Mouse (Mus musculus) midbrain, postnatal 0 days (tissue): ENCODE measurements around the gene Gm14085. TPM values are rescaled to one million over a fixed set of nuclear protein-coding genes. Genes with fewer than 3 reads are reported as not detected.

Experiments used
- ATAC-seq: fragments of 200-750 bp; cut with Nextera tagmentation; 2 replicates; pipeline ENCODE4 v1.8.0; 2017; ENCODE audit warnings: moderate number of reproducible peaks, mild to moderate bottlenecking, moderate TSS enrichment, moderate library complexity; ENCODE audit not compliant: low FRiP score
- DNase-seq: peaks from one replicate; pipeline ENCODE4 v3.0.0-alpha.2; 2015; ENCODE audit warnings: low spot score
- H3K27ac ChIP-seq: fragments of 300-500 bp; sonication (generic); 2 replicates; pipeline ENCODE4 v1.5.1; 2014; ENCODE audit warnings: low read depth, mild to moderate bottlenecking, low read length, mixed read lengths
- H3K27me3 ChIP-seq: fragments of 300-500 bp; sonication (generic); 2 replicates; pipeline ENCODE4 v1.6.1; 2014; ENCODE audit warnings: low read length, control low read depth, mixed read lengths; ENCODE audit not compliant: insufficient read depth
- H3K36me3 ChIP-seq: fragments of 300-500 bp; sonication (generic); 2 replicates; pipeline ENCODE4 v1.6.1; 2014; ENCODE audit warnings: low read length, control low read depth, mixed read lengths; ENCODE audit not compliant: insufficient read depth
- H3K4me1 ChIP-seq: fragments of 300-500 bp; sonication (generic); 2 replicates; pipeline ENCODE4 v1.6.1; 2014; ENCODE audit warnings: mild to moderate bottlenecking, control low read depth, antibody characterized with exemption, low read length, mixed read lengths; ENCODE audit not compliant: insufficient read depth
- H3K4me2 ChIP-seq: fragments of 300-500 bp; sonication (generic); 2 replicates; pipeline ENCODE4 v1.6.1; 2014; ENCODE audit warnings: low read depth, mild to moderate bottlenecking, low read length, mixed read lengths; ENCODE audit not compliant: poor library complexity, severe bottlenecking
- H3K4me3 ChIP-seq: fragments of 300-500 bp; sonication (generic); 2 replicates; pipeline ENCODE4 v1.5.1; 2014; ENCODE audit warnings: low read depth, mild to moderate bottlenecking, low read length, moderate library complexity
- H3K9ac ChIP-seq: fragments of 300-500 bp; sonication (generic); replicated peaks from 2 replicates; pipeline ENCODE4 v1.6.1; 2014; ENCODE audit warnings: mild to moderate bottlenecking, low read length, moderate library complexity, mixed read lengths; ENCODE audit not compliant: poor library complexity, severe bottlenecking
- H3K9me3 ChIP-seq: fragments of 300-500 bp; sonication (generic); 2 replicates; pipeline ENCODE4 v1.6.1; 2016; ENCODE audit warnings: low read length, control low read depth
- CTCF ChIP-seq: IDR thresholded peaks from 2 replicates; pipeline ENCODE4 v1.5.1; 2016; ENCODE audit warnings: antibody characterized with exemption, mild to moderate bottlenecking
- WGBS: fragments of 180-500 bp; shearing (Covaris S2); extraction: QIAGEN DNeasy Blood & Tissue Kit; methylation state at CpG from one replicate; pipeline ENCODE4 v1.1.7; 2014; 5-methylcytosine and 5-hydroxymethylcytosine counted together
- polyA plus RNA-seq: library from polyadenylated mRNA; unstranded; fragments of >200 nt; fragmentation: Nextera tagmentation; extraction: Ambion mirVana; gene quantifications from 2 replicates; pipeline ENCODE4 v1.2.1, GENCODE M21; 2015
- total RNA-seq: library from RNA; depleted of rRNA; stranded (reverse); fragments of >200 nt; gene quantifications from 2 replicates; pipeline ENCODE4 v1.2.3, GENCODE M21; 2014; rRNA removed

Gm14085 gene
- total and polyA plus RNA-seq, 2 experiments from 2014 or later, result 0.05 TPM; not detected in 1

DNA sequence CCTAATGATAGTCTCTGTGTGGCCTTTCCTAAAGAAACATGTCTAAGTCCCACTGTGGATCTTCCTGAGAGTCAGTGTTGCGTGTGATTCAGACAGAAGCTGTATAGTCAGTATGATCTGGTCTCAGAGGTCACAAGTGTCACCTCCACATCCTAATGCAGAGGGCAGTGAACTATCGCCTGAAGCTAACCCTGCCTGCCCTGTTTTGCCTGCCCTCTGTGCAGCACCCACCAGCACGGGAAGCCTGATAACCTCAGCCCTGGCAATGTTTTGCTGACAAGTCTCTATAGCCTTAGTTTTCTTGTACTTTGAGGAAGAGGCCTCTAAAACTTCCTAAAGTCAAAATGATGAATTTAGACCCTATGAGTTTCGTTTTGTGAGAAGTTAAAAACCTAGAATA is 85.7 kb downstream of the Gm14085 start:
- H3K4me1 ChIP-seq, result no peaks in the 10 kb centered on the region
- 81% methylated on average over 4 of the region's 4 CpGs for WGBS
- no peaks in the 10 kb centered on the region for H3K36me3 ChIP-seq
- no peak overlapping the region for H3K4me3 ChIP-seq
- no peak for TF ChIP-seq CTCF
- no peak overlapping the region for H3K4me2 ChIP-seq
- DNase-seq, result no peak
- H3K9me3 ChIP-seq, result no peaks in the 10 kb centered on the region
- no peak overlapping the region for H3K27ac ChIP-seq
- H3K27me3 ChIP-seq, result no peaks in the 10 kb centered on the region
- no peak overlapping the region for H3K9ac ChIP-seq
- ATAC-seq, result no peak

DNA sequence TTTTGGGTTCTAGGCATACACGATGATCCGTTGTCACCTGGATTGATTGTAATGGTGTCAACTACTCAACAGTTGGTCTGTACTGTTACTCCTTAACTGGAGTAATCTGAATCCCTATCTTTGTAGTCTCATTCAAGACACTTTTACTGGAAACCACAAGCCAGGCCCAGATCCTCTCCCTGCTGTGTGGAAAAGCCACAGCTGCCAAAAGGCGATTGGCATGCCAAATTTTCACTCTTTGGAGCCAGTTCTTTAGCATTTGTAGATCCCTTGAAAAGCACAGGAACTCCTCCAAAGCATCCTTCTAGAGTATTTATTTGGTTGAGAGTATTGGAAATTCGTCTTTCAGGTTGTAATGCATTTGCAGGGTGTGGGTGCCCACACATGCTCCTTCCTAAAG is 86.6 kb downstream of the Gm14085 start:
- DNase-seq, result no peak
- Histone ChIP-seq H3K4me3 (no peak overlapping the region), H3K36me3 (no peaks in the 10 kb centered on the region), H3K27ac (no peak overlapping the region), H3K9ac (no peak overlapping the region), H3K9me3 (no peaks in the 10 kb centered on the region), H3K27me3 (no peaks in the 10 kb centered on the region), H3K4me2 (no peak overlapping the region), H3K4me1 (no peaks in the 10 kb centered on the region)
- TF ChIP-seq CTCF, result no peak
- no peak for ATAC-seq
- 77% methylated on average over 4 of the region's 4 CpGs for WGBS

DNA sequence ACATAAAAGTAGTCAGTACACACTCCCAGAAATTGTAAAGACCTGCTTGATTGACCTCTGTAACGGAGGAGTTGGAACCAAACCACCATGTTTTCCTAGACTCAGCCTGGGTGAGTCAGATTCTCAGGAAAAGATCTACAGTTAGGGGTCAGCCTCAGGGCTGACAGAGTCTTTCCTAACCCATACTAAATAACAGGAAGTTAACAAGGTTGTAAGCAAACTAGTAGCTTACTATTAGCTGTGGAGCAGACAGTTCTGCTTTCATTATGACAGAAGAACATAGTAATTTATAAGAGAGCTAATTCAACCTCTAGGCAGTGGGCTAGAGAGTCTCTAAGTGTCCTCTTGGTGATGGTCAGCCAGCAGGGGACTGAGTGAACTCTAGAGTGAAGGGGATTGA is 87.7 kb downstream of the Gm14085 start:
- TF ChIP-seq CTCF, result no peak
- 85% methylated on average over 1 of the region's 1 CpGs for WGBS

DNA sequence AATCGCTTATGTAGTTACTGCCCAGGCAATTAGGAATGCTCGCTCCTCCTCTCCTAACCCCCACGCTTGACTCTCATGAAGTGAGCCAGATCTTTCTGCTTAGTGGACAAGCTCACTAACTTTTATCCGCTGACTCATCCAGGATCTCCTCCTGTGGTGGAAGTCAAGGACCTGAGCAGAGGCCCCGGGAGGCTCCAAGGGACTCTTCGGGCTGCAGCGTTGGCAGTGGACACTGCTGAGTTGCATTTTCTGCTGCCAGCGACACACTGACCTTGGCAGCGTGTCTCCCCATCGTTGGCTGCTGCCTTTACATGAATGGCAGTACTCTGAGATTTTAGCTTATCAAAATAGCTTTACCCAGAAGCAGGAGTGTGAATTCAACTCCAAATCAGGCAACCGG is 90.7 kb downstream of the Gm14085 start:
- Histone ChIP-seq H3K9me3 (no peaks in the 10 kb centered on the region), H3K9ac (no peak overlapping the region), H3K27ac (no peak overlapping the region), H3K36me3 (no peaks in the 10 kb centered on the region), H3K4me2 (no peak overlapping the region), H3K4me3 (no peak overlapping the region), H3K4me1 (no peaks in the 10 kb centered on the region), H3K27me3 (no peaks in the 10 kb centered on the region)
- 71% methylated on average over 11 of the region's 11 CpGs for WGBS
- no peak for TF ChIP-seq CTCF
- DNase-seq (no peak), ATAC-seq (no peak)

More for the DNA sequence above, 87.7 kb downstream of the Gm14085 start:
- Histone ChIP-seq H3K4me3 (no peak overlapping the region), H3K9ac (no peak overlapping the region), H3K4me1 (no peaks in the 10 kb centered on the region), H3K27me3 (no peaks in the 10 kb centered on the region), H3K9me3 (no peaks in the 10 kb centered on the region), H3K4me2 (no peak overlapping the region), H3K27ac (no peak overlapping the region), H3K36me3 (no peaks in the 10 kb centered on the region)
- ATAC-seq (no peak), DNase-seq (no peak)

DNA sequence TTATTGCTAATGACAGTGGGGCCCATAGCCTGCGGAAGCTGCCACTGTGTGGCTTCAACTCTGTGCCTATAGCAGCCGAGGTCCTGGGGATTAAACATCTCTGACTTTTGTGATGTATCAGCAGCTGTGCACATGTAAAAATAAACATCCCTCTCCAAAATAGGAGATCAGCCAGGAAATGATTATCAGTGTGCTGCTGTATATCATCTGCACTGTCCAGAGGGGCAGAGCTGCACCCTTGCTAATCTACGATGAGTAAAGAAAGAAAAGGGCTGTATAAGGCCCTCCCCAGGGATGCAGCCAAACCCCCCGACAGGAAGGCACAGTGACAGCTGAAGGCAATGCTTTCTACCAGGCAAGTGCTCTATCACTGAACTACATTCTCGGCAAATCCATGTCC is 91.6 kb downstream of the Gm14085 start:
- 56% methylated on average over 5 of the region's 5 CpGs for WGBS
- H3K4me1 ChIP-seq, result no peaks in the 10 kb centered on the region
- no peaks in the 10 kb centered on the region for H3K36me3 ChIP-seq
- H3K9me3 ChIP-seq, result no peaks in the 10 kb centered on the region
- no peak for TF ChIP-seq CTCF
- no peak overlapping the region for H3K4me2 ChIP-seq
- ATAC-seq (no peak), DNase-seq (no peak)
- H3K27me3 ChIP-seq, result no peaks in the 10 kb centered on the region
- no peak overlapping the region for H3K9ac ChIP-seq
- no peak overlapping the region for H3K27ac ChIP-seq
- no peak overlapping the region for H3K4me3 ChIP-seq

DNA sequence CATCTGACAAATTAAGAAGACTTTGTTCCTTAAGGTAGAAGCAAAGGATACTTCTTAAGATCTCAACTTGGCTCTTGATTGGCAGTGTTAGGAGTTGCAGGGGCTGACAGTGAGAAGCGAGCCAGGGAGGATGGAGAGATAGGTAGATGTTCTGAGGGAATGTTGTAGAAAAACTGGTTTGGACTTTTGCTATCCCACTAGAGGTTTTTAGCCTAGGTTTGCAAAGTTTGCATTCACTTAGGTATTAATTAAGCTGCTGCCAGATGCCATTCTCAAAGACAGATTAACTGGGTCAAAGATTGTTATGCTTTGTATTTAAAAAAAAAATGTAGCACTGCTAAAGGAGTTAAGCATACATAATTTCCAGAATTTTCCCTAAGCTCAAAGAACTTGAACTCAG is 92.6 kb downstream of the Gm14085 start:
- no peak for TF ChIP-seq CTCF
- H3K4me3 ChIP-seq, result no peak overlapping the region
- WGBS, result 95% methylated on average over 1 of the region's 1 CpGs
- H3K27me3 ChIP-seq, result no peaks in the 10 kb centered on the region
- H3K9me3 ChIP-seq, result no peaks in the 10 kb centered on the region
- H3K36me3 ChIP-seq, result no peaks in the 10 kb centered on the region
- no peak overlapping the region for H3K27ac ChIP-seq
- H3K4me1 ChIP-seq, result no peaks in the 10 kb centered on the region
- H3K9ac ChIP-seq, result no peak overlapping the region
- ATAC-seq, result no peak
- H3K4me2 ChIP-seq, result no peak overlapping the region
- no peak for DNase-seq

Other genes with a start within 250 kb of the Gm14085 start
- 0.05 and 0.14 TPM in 2 replicates for gene Duox2, start 186.5 kb upstream of the Gm14085 start, total RNA-seq
- gene Duox2, start 186.5 kb upstream of the Gm14085 start, polyA plus RNA-seq, result 0.09 and 0.17 TPM in 2 replicates
- gene Duoxa2, start 186.0 kb upstream of the Gm14085 start, total RNA-seq, result 0.49 and 0.61 TPM in 2 replicates
- gene Duoxa2, start 186.0 kb upstream of the Gm14085 start, polyA plus RNA-seq, result 0.43 and 0.82 TPM in 2 replicates
- not detected in 2 replicates for gene Duoxa1, start 171.2 kb upstream of the Gm14085 start, total RNA-seq
- gene Duoxa1, start 171.2 kb upstream of the Gm14085 start, polyA plus RNA-seq, result 0.41 and 0.44 TPM in 2 replicates
- gene Duox1, start 169.3 kb upstream of the Gm14085 start, total RNA-seq, result 0.24 and 0.33 TPM in 2 replicates
- 0.11 and 0.16 TPM in 2 replicates for gene Duox1, start 169.3 kb upstream of the Gm14085 start, polyA plus RNA-seq
- 95.6 and 138 TPM in 2 replicates for gene Shf, start 115.8 kb upstream of the Gm14085 start, total RNA-seq
- 9.2 and 11.6 TPM in 2 replicates for gene Shf, start 115.8 kb upstream of the Gm14085 start, polyA plus RNA-seq
- not detected in 2 replicates for gene Slc28a2, start 58.5 kb upstream of the Gm14085 start, total RNA-seq
- gene Slc28a2, start 58.5 kb upstream of the Gm14085 start, polyA plus RNA-seq, result 0.10 TPM in 1 of 2 replicates, not detected in the other
- gene Gatm, start 126.4 kb downstream of the Gm14085 start, total RNA-seq, result 44.9 and 55.5 TPM in 2 replicates
- gene Gatm, start 126.4 kb downstream of the Gm14085 start, polyA plus RNA-seq, result 68.4 and 72.1 TPM in 2 replicates
- 1.0 TPM in 1 of 2 replicates, not detected in the other for gene AA467197, start 152.0 kb downstream of the Gm14085 start, total RNA-seq
- gene AA467197, start 152.0 kb downstream of the Gm14085 start, polyA plus RNA-seq, result 0.47 and 1.0 TPM in 2 replicates
- gene Slc30a4, start 217.7 kb downstream of the Gm14085 start, total RNA-seq, result 31.6 and 38.6 TPM in 2 replicates
- 5.3 and 6.1 TPM in 2 replicates for gene Slc30a4, start 217.7 kb downstream of the Gm14085 start, polyA plus RNA-seq